Mouse (Mus musculus): ENCODE measurements around the gene Man1b1.

DNA sequence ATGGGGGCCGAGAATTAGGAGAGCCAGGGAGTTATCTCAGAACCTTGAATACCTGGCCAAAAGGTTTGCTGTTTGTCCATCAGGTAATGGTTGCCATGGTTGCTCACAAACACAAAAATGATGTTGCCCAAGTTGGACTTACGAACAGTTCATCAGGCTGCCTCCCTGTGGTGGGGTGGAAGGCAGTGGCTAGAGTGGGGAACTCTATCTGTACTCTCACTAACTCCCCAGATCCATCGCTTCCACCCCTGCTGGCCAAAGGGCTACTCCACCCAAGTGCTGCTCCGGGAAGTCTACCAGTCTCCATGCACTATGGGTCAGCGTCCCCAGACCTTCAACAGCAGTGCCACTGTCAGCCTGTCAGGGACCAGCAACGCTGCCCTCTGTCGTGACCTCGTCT is 66.9 kb downstream of the Man1b1 start, which contains the start of gene Npdc1:
- TF ChIP-seq CTCF (IDR thresholded peaks at IDR 0.05; ENCODE audit: low read depth) (no peak), EP300 (IDR thresholded peaks at IDR 0.05; ENCODE audit: low read depth) (no peak)
